Mouse (Mus musculus) cerebellum, adult 2 months (tissue): ENCODE data around the gene Asb15.

Source experiments
- CTCF ChIP-seq: fragments of 200-500 bp; IDR thresholded peaks from 2 replicates; pipeline ENCODE4 v1.5.1; 2011; ENCODE audit warnings: low read depth, mild to moderate bottlenecking, control low read depth, low read length, moderate library complexity, borderline replicate concordance; ENCODE audit not compliant: insufficient read depth
- POLR2A ChIP-seq: fragments of 200-500 bp; IDR thresholded peaks from 2 replicates; pipeline ENCODE4 v1.6.1; 2011; ENCODE audit warnings: low read length, control low read depth, borderline replicate concordance; ENCODE audit not compliant: insufficient read depth

- TF ChIP-seq POLR2A, result no peak
- TF ChIP-seq CTCF, result no peak
Measured at GRCm38 (mm10) chr6:24552046-24552445, 24.1 kb downstream of the Asb15 start.
